Mouse (Mus musculus) left cerebral cortex, postnatal 36 days (tissue): Measurements from ENCODE around the gene Nmt1. TPM values are rescaled to one million over a fixed set of nuclear protein-coding genes. Genes with fewer than 3 reads are reported as not detected.

Experiments
- DNase-seq, 2 experiments: peaks; one replicate each; pipeline ENCODE4 v3.0.0; 2021 to 2022; ENCODE audit warnings: low spot score in 2 of 2, mixed read lengths in 1 of 2
- intact Hi-C: fragments of 180-260 bp; cut with DNase I; formaldehyde crosslinking; loops from one replicate; pipeline ENCODE4 v1.15.1; 2025
- total RNA-seq, 2 experiments: library from RNA; stranded (reverse); gene quantifications; 2 replicates each; pipeline ENCODE4 v1.2.3; 2021

Nmt1 gene
- total RNA-seq, 2 experiments from 2014 or later = 126 to 127 TPM

DNA sequence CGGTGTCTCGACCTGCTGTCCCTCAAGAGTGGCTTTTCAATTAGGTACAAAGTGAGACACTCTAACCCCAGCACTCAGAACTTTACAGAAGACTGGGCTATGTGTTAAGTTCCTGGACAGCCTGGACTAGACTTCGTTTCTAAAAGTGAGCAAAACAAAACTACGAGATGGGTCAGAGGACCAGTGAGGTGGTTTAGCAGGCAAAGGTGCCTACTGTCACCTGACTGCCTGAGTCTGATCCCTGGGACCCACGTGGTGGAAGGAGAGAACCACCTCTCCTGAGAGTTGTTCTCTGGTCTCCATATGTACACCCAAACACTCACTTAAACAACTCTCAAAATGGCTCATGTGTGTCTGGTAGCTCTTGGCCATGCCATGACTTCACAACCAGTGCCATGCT, 26.9 kb upstream of the Nmt1 start:
- intact Hi-C loops = loop anchor here (10.0 kb wide), 1 partner anchor 54 kb away; no protein-coding TSS in a partner anchor
- DNase-seq = no peak

DNA sequence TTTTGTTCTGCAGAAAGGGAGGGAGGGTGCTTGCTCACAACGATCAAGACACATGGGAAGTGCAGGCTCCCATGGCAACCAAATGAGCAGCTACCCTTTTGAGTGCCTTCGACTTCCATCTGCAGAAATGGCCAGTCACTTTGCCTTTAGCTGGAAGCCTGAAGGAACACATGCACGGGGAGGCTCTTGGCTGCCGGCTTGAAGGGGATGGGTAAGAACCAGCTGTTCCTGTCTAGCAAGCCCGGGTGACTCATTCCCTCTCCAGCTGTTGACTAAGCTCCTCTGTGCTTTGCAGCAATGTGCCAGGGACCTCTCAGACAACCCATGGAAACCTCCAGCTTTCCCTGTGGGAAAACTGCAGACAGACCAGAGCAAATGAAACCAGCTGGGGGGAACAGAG, 24.8 kb upstream of the Nmt1 start:
- intact Hi-C loops = loop anchor here (10.0 kb wide), 1 partner anchor 52 kb away; no protein-coding TSS in a partner anchor
- peak; percentile 75 to 78 for DNase-seq

DNA sequence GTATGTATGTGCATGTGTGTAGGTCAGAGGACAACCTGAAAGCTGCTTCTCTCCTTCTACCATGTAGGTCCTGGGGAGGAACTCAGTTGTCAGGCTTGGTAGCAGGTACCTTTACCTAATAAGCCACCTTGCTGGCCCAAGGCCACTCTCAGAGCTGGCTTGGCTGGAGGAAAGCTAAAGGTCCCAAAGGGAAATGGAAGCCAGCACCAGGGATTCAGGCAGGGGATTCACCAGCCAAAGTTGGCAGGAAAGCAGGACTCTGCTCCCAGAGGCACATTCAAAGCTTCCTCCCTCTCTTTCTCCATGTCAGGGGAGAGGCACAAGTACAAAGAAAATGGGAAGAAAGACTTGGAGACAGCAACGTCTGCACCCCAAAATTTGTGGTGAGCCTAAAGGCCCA, 23.1 kb upstream of the Nmt1 start:
- intact Hi-C loops = loop anchor here (10.0 kb wide), 1 partner anchor 50 kb away; no protein-coding TSS in a partner anchor
- no peak for DNase-seq

DNA sequence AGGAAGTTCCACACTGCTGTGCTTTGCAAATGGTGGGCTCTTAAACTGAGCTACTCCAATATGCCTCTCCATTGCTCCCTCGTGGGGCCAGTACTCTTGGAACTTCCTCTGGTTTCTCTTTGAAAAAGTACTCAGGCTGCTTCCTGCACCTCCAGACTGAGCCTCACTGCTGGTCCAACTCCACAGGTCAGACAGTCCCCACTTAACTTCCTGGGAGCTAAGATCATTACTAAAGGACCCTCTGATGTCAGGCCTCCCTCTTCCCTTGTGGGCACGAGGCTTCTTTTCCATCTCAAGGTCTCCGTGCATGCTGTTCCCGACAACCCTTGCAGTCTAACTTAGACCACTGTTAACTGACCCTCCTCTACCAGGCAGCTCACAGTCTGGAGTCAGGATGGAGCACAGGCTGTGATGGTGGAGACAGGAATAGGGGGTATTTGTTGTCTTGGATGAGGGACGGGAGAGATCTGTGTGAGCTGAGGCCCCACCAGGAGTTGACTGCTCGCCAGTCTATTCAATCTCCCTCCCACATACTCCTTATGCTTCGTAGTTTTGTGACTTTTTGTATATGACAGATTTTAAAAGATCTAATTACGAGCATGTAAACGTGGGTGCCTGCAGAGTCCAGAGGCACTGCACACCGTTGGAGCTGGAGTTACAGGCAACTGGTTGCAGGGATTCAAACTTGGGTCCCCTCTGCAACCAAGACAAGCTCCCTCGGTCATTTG, 22.6 kb upstream of the Nmt1 start:
- intact Hi-C loops = loop anchor here (10.0 kb wide), 1 partner anchor 49 kb away; no protein-coding TSS in a partner anchor
- DNase-seq = no peak

DNA sequence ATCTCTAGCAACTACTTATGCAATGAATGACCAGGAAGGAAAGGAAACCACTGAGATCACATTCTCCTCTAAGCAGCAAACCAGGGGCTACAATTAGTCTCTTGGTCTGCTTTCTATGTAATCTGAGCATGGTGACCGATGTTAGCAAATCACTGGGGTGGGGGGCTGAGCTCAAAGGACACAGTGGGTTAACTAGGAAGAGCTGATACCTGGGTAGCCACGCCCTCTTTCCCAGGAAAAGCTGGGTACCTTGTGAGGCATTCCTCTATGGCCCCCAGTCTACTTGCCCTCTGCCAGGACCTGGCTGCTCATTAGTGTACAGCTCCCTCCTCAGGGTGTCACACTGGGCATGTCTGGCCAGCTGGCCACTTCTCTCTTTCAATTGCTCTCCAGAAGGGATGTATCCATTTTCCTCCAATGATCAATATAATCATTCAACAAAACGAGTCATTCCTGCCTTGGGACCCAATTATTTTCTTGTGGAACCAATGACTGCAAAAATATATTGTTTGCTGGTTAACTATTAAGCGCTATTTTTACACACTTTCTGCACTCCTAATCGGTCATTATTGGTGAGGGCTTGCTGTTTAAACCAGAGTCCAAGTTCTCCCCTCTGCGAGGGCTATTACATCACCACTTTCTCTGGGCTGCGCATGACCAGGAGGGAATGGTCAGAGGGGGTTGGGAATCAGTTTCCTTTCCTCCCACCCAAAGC, 21.5 kb upstream of the Nmt1 start:
- no peak for DNase-seq
- intact Hi-C loops = loop anchor here (10.0 kb wide), 1 partner anchor 48 kb away; no protein-coding TSS in a partner anchor

DNA sequence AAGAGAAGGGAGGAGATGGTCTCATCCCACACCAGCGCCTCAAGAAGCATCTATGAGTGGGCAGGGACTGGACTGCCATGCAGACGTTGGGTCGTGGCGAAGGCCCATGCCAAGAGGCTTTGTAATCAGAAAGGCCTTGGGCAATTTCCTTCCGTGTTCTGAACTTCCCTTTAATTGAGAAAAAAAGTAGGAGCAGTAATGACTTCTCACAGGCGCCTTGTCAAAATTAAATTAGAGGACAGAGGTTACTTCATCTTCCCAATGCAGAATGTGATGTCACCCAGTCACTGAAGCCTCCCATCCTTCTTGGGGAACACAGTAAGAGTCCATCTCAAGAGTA, 21.0 kb upstream of the Nmt1 start:
- no peak for DNase-seq
- intact Hi-C loops = loop anchor here (10.0 kb wide), 1 partner anchor 48 kb away; no protein-coding TSS in a partner anchor

DNA sequence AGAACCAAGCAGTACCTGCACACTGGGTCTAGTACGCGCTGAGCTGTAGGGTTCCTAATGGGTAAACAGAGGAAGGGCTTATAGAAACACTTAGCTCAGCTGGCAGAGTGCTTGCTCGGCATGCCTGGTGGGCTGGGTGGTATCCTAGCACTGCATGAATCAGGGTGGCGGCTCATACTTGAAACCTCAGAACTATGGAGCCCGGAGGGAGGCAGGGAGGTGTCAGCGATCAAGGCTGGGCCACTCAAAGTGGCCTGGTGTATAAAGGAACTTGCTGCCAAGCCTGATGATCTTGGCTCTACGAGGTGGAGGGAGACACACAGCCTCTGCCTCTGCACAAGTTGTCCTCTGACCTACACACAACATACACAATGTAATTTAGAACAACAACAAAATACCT, 19.4 kb upstream of the Nmt1 start:
- no peak for DNase-seq
- intact Hi-C loops = loop anchor here (10.0 kb wide), 1 partner anchor 46 kb away; no protein-coding TSS in a partner anchor

DNA sequence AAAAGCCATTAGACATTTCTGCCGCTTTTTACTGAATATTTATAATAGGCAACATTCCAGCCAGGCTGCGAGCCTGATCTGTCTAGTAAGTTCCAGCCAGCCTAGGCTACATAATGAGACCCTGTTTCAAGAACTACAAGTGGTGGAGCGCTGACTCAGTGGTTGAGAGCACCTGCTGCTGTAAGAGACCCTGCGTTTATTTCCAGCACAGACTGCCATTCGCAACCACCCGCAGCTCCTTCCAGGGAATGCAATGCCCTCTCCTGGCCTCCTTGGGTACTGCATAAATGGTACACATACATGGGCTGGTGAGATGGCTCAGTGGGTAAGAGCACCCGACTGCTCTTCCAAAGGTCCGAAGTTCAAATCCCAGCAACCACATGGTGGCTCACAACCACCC, 18.8 kb upstream of the Nmt1 start:
- intact Hi-C loops = loop anchor here (10.0 kb wide), 1 partner anchor 46 kb away; no protein-coding TSS in a partner anchor

DNA sequence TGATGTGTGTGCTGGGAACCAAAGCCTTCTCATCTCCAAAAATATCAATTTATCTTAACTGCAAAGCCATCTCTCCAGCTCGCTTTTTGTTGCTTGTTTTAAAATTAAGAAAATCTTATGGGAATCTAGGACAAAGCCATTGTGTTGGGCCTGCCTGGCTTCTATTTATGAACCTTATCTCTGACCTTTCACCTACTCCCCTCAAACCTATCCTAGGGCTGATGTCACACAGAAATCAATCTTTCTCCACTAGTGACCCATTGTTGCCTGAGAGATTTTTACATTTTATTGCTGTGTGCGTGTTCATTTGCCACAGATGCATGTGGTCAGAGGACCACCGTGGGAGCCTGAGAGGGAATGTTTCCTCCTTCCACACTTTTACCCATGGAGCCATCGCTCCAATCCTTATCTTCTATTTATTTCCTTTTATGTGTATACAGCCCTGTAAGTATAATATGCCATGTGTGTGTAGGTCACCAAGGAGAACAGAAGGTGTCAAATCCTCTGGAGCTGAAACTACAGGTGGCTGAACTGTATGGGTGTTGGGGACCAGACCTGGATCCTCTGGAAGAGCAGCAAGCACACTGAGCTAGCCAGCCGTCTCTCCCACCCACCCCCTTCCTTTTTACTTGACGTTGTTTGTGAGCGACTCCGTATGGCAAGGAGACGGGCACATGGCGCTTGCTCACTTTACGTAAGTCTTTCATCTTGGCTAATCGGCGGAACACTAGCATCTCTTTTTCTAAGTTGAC, 17.4 kb upstream of the Nmt1 start:
- no peak for DNase-seq
- intact Hi-C loops = no loop called here

More for the DNA sequence above, 18.8 kb upstream of the Nmt1 start:
- peak in 1 of 2 experiments; percentile 2 for DNase-seq

DNA sequence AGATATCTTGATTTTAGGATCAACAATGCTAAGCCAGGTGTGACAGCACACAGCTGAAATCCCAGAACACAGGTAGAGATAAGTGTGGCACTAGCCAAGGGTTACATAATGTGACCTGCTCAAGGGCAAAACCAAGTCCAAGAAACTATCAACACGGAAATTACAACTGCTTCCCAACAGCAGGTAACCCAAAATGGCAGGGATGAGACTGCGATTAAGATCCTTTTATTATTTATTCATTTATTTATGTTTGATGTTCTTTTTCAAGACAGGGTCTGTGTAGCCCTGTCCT, 16.8 kb upstream of the Nmt1 start:
- no peak for DNase-seq
- intact Hi-C loops = no loop called here

DNA sequence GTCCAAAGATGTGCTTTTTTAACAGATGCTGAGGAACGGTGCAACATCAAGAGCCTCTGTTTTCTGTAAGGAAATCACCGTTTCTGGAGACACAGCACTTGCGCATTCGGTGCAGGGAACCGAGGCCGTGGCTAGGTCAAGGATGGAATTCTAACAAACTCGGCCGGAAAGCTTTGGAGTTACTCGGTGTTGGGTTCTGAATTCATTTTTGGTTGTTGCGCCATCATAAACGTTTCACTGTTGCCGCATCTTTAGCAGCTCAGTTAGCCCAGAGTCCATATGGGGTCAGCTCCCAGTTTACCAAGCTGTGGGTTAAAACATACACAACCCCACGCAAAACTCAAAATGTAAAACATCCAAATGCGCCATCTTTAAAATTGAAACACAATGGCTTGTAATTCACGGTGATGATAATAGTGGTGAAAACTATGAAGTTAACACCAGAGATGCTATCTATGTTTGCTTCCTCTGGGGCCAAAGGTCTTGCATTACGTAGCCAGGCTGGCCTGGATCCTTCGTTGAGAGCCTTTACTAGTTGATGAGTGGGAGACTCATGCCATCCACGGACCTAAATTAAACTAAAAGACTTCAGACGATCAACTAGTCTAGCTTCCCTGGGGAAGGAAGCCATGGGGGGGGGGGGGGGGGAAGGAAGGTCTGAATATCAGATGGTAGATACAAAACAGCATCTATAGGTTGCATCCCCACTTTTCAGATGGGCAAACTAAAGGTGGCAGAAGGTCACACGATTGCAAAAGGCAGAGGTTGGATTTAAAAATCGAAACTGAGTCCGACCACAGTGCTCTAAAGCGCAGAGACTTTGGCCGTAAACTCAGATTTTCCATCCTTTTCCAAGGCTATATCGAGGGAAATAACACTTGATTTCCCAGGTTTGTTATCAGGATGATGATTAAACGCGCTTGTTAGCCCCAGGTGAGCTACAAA, 11.8 kb upstream of the Nmt1 start:
- intact Hi-C loops = no loop called here
- no peak for DNase-seq

DNA sequence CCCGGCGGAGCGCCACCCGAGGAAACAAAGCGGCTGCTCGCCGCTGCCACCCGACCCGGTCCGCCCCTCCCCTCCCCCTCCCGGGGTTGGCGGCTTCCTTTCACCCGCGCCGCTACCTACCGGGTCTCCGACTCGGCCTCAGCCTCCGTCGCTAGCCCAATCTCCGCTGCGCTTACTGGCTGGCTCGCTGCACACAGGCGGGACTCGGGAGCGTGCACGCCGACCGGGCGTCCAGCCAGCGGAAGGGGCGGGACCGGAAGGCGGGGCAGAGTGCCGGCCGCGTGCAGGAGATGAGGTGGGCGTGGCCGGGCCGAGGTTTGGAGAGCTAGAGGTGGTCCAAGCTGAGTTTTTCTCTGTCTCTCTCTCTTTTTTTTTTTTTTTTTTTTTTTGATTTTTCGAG, 11.1 kb upstream of the Nmt1 start:
- peak; percentile 97 to 98 for DNase-seq
- intact Hi-C loops = no loop called here

DNA sequence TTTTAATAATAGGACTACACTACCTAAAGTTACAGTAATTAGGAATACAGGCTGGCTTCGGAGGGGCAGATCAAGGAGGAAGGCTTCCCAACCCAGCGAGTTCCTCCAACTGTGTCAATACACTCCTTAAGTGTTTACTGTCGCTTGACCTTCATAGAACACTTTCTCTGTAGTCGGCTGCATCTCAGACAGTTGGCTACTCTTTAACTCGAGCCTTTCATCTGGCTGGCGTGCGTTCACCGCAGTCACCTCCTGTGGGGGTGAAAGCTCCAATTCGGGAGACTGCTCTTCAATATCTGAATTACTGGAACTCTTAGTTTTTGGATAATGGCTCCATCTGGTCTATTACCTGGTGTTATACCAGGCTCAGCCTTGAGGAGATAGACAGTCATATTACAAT, 10.3 kb upstream of the Nmt1 start:
- intact Hi-C loops = no loop called here
- DNase-seq = no peak

DNA sequence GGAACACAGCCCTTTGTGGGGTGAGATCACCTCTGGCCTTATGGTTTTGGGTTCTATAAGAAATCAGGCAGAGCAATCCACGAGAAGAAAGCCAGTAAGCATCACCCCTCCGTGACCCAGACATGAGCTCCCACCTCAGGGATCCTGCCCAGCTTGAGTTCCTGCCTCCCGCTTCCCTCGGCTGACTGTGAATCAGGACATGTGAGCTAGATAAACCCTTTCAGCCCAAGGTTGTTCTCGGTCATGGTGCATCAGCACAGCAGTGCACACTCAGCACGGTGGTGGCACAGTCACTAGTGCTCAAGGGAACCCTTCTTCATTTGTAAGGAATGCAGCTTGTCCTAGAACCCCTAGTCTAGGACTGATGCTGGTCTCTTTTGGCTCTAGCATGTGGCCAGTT, 9.1 kb upstream of the Nmt1 start:
- intact Hi-C loops = no loop called here
- no peak for DNase-seq

DNA sequence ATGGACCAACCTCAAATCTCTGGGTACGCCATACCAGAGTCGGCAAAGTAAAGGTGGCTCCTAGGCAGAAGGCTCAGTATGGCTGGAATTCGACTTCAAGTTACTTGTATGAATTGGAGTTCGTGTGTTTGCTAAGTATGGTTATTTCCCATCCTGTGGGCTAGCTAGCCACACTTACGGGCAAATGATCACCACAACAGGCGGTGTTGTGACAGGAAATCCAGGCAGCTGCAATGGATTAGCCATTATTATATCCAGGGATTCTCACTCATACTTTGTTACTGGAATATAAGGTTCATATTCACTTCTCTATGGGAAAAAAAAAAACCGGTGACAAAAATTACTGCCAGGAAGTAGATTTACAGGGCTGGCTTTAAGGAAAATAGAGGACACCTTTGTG, 8.7 kb upstream of the Nmt1 start:
- DNase-seq = no peak
- intact Hi-C loops = no loop called here

DNA sequence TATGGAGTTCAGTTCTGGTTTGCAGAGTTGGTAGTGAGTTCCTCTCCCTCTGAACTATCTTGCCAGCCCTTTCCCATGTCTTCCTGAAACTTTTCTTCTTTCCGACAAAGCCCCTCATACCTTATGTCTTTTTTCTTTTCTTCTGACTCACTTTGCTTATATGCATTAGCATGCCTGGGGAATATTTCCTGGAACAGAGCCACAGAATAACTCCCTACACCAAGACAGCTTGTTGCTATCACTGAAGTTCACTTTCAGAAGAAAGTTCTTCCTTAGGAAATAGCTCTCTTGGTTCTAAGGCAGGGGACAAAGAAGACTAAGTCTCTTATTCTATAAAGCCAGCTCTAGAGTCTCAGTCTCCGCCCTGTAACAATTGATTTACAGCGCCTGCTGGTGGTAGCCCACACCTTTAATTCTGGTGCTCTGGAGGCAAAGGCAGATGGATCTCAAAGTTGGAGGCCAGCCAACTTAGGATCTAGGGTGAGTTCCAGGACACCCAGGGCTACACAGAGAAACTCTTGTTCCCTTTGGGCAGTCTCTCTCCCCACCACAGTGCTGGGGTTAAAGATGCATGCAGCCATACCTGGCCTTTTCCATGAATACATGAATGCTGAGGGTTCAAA, 7.2 kb upstream of the Nmt1 start:
- intact Hi-C loops = no loop called here
- no peak for DNase-seq

DNA sequence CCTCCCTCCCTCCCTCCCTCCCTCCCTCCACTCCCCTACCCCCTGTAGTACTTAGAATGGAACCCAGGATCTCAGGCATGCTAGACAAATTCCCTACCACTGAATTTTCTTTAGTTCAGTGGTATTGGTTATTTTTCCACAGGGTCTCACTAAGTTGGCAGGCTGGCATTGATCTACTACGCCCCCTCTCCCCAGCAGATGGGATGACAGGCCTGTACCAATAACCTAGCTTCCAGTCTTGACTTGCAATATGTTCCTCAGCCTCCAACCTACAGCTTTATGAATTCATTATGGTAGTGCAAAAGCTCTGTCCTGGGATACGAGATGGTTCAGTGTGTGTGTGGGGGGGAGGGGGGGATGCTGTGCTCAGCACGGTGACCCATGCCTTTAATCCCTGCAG, 4.0 kb upstream of the Nmt1 start:
- no peak for DNase-seq
- intact Hi-C loops = no loop called here

DNA sequence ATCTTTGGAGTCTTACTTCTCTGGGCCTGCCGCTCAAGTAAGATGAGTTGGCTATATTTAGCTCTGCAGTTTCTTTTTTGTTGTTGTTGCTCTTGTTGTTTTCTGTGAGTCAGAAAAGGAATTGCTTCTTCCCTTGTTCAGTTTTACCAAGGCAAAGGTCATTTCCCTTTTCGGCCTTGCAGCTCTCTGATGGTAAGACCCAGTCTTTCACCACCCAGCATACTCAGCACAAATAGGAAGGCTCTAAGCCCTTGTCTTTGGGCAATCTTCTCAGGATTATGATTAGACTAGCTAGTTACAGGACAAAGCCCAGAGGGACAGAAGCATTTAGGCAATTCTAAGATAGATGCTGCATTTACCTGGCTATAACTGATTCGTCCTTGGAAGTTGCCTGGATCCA, 1.1 kb upstream of the Nmt1 start:
- intact Hi-C loops = no loop called here
- DNase-seq = no peak

DNA sequence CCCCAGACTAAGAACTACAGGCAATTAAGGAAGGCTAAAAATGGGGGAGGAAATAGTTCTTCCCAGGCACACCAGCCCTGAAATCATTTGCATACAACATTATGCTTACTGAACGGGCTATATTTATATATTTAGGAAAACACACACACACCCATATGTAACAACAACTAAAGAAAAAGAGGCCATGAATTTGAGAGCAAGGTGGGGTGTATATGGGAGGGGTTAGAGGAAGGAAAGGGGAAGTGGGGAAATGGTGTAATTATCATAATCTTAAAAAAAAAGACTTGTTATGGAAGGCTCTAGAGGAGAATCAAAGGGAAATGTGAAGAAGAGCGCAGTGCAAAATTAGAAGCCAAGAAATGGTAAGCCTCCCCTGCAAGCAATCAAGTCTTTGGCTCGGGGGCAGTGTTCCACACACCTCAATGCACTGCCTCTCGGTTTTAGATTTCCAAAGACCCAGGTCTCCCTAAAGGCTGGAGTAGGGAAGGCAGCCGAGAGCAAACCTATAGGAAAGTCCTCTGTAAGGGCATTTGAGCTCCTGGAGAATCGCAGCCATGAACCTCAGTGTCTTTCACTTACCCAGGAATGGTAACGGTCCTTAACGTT, 317 bp upstream of the Nmt1 start:
- DNase-seq = no peak
- intact Hi-C loops = no loop called here
